Mouse (Mus musculus) stomach, embryonic 14.5 days (tissue): ENCODE measurements at regions not wholly inside any gene's neighbourhood (a gene's known extent, or its start where the extent isn't known, plus 50 kb on each side); places are given as distances from the start of the nearest gene placed in this dataset.

Experiments
- ATAC-seq: fragments of 200-750 bp; cut with Nextera tagmentation; 2 replicates; pipeline ENCODE4 v1.8.0; 2017; ENCODE audit warnings: low read depth, moderate TSS enrichment; ENCODE audit not compliant: insufficient number of reproducible peaks, insufficient read depth, low FRiP score
- H3K27ac ChIP-seq: fragments of 300-500 bp; sonication (generic); 2 replicates; pipeline ENCODE4 v1.5.1; 2014; ENCODE audit warnings: mild to moderate bottlenecking, low read length, moderate library complexity, mixed read lengths
- H3K27me3 ChIP-seq: fragments of 300-500 bp; sonication (generic); 2 replicates; pipeline ENCODE4 v1.6.1; 2014; ENCODE audit warnings: low read length, control low read depth, mixed read lengths; ENCODE audit not compliant: control insufficient read depth, insufficient read depth
- H3K36me3 ChIP-seq: fragments of 300-500 bp; sonication (generic); 2 replicates; pipeline ENCODE4 v1.6.1; 2014; ENCODE audit warnings: mild to moderate bottlenecking, control low read depth, low read length, moderate library complexity, mixed read lengths; ENCODE audit not compliant: control insufficient read depth, insufficient read depth
- H3K4me1 ChIP-seq: fragments of 300-500 bp; sonication (generic); 2 replicates; pipeline ENCODE4 v1.6.1; 2014; ENCODE audit warnings: low read length, control low read depth, mixed read lengths; ENCODE audit not compliant: control insufficient read depth, insufficient read depth
- H3K4me2 ChIP-seq: fragments of 300-500 bp; sonication (generic); replicated peaks from 2 replicates; pipeline ENCODE4 v1.6.1; 2014; ENCODE audit warnings: low read depth, low read length, control low read depth
- H3K4me3 ChIP-seq: fragments of 300-500 bp; sonication (generic); 2 replicates; pipeline ENCODE4 v1.5.1; 2014; ENCODE audit warnings: low read depth, low read length, control low read depth
- H3K9ac ChIP-seq: fragments of 300-500 bp; sonication (generic); replicated peaks from 2 replicates; pipeline ENCODE4 v1.6.1; 2014; ENCODE audit warnings: low read depth, mild to moderate bottlenecking, control low read depth, low read length, moderate library complexity, mixed read lengths
- H3K9me3 ChIP-seq: fragments of 300-500 bp; sonication (generic); 2 replicates; pipeline ENCODE4 v1.6.1; 2016; ENCODE audit warnings: low read depth, low read length, control low read depth; ENCODE audit not compliant: control insufficient read depth
- WGBS: fragments of 180-500 bp; shearing (Covaris S2); extraction: QIAGEN DNeasy Blood & Tissue Kit; methylation state at CpG from one replicate; pipeline ENCODE4 v1.1.7; 2014; 5-methylcytosine and 5-hydroxymethylcytosine counted together

DNA sequence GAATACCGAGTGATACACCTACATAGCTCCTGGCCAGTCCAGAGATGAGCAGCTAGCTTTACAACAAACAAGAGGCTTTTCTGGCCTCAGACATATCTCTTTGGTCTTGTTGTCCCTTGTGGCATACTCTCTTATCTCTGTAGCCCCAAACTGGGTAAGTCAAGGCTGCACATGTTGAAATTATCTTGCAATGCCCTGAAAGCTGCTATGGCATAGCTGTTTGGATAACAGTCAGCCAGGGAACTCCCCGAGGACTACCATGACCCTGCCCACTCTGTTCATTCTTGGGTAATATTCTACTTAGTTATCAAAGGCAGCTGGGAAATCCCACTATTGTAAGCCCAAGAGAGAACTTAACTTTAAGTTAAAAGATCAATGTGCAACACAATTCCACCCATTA, 106.5 kb upstream of the Ercc6l2 start:
- Histone ChIP-seq H3K36me3 (no peaks in the 10 kb centered on the region), H3K27ac (no peak overlapping the region), H3K4me2 (no peak overlapping the region), H3K4me1 (no peaks in the 10 kb centered on the region), H3K27me3 (no peaks in the 10 kb centered on the region), H3K9me3 (peaks cover 3% of the 10 kb centered on the region; the same call in 1 of the 2 replicates), H3K9ac (no peak overlapping the region), H3K4me3 (no peak overlapping the region)
- 77% methylated on average over 2 of the region's 2 CpGs for WGBS
- ATAC-seq: no peak

DNA sequence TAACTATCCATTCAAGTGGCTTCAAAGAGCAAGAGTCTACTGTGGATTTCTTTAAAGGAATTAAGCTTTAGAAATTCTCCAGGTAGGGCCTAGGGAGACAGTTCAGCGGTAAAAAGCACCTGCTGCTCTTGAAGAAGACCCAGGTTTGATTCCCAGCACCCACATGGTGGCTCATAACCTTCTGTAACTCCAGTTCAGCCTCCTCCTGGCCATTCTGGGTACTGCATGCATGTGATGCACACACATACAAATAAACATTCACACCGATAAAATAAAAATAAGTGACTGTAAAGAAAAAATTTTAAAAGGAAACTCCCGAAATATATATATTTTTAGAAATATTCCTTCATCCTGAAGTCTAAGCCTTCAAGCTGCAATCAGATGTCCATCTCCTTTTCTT, 101.9 kb upstream of the Ercc6l2 start:
- WGBS: 89% methylated on average over 3 of the region's 3 CpGs
- no peak overlapping the region for H3K4me3 ChIP-seq
- peaks cover 3% of the 10 kb centered on the region; the same call in 1 of the 2 replicates for H3K9me3 ChIP-seq
- no peak overlapping the region for H3K4me2 ChIP-seq
- H3K27me3 ChIP-seq: no peaks in the 10 kb centered on the region
- no peak overlapping the region for H3K9ac ChIP-seq
- H3K27ac ChIP-seq: no peak overlapping the region
- H3K36me3 ChIP-seq: no peaks in the 10 kb centered on the region
- ATAC-seq: no peak
- peaks cover 3% of the 10 kb centered on the region; the same call in 1 of the 2 replicates for H3K4me1 ChIP-seq

DNA sequence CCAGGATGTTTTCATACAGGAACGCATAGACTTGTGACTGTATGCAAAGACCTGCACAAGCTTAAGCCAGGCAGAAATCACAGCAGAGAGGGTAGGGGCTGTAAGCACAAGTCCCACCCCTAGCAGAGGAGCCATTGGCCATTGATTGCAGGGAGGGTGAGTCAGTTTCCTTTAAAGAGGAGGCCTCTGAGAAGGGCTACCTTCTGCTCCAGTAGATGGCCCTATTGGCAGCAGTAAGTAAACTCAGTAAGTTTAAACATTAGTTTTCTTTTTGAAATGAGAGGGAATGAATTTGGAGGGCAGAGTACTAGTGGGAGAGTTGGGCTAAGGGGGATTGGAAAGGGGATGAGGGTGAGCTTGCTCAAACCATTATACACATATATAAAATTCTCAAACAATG, 98.5 kb upstream of the Ercc6l2 start:
- ATAC-seq: no peak
- no peak overlapping the region; the same call in 1 of the 2 replicates for H3K27ac ChIP-seq
- H3K4me2 ChIP-seq: no peak overlapping the region
- peaks cover 26% of the 10 kb centered on the region for H3K4me1 ChIP-seq
- no peaks in the 10 kb centered on the region for H3K36me3 ChIP-seq
- peaks cover 3% of the 10 kb centered on the region; the same call in 1 of the 2 replicates for H3K9me3 ChIP-seq
- no peak overlapping the region for H3K4me3 ChIP-seq
- H3K9ac ChIP-seq: no peak overlapping the region
- no peaks in the 10 kb centered on the region for H3K27me3 ChIP-seq
- WGBS: 67% methylated on average over 1 of the region's 1 CpGs

DNA sequence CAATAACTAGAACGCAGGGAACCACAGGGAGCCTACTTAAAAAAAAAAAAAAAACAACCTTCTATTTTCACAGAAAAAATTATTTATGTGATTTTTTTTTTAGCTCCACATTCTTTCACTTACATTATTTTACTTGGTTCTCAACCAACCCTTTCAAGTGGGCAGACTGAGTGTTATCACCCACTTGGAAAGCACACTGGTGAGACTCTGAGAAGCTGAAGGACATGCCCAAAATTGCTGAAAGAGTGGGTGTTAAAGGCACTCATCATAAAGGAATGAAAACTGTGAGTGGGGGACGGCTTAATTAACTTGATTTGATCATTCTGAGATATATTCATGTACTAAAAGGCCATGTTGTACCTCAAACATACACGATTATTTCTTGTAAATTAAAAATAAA, 97.8 kb upstream of the Ercc6l2 start:
- WGBS: 81% methylated on average over 3 of the region's 3 CpGs
- Histone ChIP-seq H3K36me3 (no peaks in the 10 kb centered on the region), H3K27ac (no peak overlapping the region), H3K9me3 (peaks cover 3% of the 10 kb centered on the region; the same call in 1 of the 2 replicates), H3K27me3 (no peaks in the 10 kb centered on the region), H3K4me2 (no peak overlapping the region), H3K4me1 (peaks cover 26% of the 10 kb centered on the region), H3K4me3 (no peak overlapping the region), H3K9ac (no peak overlapping the region)
- ATAC-seq: no peak

DNA sequence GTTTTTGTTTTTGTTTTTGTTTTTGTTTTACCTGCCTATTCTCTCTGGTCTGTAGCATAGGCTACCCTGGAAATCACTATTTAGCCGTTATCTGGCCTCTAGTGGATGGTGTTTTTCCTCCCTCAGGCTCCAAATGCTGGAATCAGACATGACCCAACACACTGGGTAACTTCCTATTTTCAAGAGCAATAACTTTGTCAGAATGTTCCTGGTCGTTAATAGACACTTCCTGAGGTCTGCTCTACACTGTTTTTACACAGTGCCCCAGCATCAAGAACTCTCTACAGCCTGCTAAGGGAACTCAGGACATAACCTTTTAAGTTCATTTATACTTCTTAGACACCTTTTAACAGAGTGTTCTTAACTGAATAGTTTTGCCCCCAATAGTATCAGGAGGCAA, 96.3 kb upstream of the Ercc6l2 start:
- Histone ChIP-seq H3K4me1 (peaks cover 26% of the 10 kb centered on the region), H3K36me3 (no peaks in the 10 kb centered on the region), H3K4me2 (no peak overlapping the region), H3K27me3 (no peaks in the 10 kb centered on the region), H3K9ac (no peak overlapping the region), H3K4me3 (no peak overlapping the region), H3K27ac (peak overlapping the region; percentile 73), H3K9me3 (no peaks in the 10 kb centered on the region)
- no peak for ATAC-seq
- WGBS: 52% methylated on average over 2 of the region's 2 CpGs

DNA sequence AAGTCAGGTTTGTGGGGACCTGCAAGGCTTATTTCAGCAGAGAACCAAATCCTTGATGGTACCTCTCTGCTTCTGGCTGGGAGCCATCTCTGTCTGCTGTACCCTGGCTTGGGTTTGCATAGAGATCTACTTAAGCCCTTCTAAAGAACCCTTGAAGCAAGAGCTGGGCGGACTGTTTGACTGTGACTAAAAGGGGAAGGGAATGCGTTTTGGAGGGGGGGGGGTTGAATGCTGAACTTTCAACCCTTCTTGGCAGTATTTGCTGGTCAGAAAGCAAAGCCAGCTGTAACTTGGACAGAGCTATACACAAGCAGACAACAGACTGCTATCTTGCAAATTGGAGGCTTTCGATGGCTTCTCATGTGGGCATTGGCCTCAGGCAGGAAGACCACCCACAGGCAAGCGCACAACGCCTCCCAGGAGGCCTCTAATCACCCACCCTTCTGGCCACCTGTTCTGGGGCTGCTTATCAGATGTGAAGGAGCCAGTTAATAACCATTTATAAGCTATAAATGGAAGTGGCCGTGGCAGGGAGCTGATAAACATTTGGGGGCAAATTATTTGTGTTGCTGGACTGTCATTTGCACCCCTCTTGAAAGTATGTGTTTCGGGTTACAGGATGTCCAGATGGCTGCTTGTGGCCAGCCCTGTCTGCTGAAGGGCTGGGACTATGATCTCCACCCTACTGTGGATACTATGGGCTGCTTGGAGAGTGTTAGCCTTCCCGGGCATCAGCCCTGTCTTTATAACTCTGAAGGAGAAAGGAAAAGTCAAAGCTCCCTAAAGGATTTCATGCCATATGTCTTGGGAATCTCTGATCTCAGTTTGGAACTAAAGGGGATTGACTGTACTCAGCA, 95.5 kb upstream of the Ercc6l2 start:
- WGBS: 12% methylated on average over 8 of the region's 8 CpGs
- Histone ChIP-seq H3K4me1 (peaks cover 29% of the 10 kb centered on the region), H3K27me3 (no peaks in the 10 kb centered on the region), H3K36me3 (no peaks in the 10 kb centered on the region), H3K4me3 (no peak overlapping the region), H3K4me2 (no peak overlapping the region), H3K27ac (peak overlapping the region; percentile 73), H3K9ac (no peak overlapping the region), H3K9me3 (no peaks in the 10 kb centered on the region)
- peak; percentile 77 for ATAC-seq

DNA sequence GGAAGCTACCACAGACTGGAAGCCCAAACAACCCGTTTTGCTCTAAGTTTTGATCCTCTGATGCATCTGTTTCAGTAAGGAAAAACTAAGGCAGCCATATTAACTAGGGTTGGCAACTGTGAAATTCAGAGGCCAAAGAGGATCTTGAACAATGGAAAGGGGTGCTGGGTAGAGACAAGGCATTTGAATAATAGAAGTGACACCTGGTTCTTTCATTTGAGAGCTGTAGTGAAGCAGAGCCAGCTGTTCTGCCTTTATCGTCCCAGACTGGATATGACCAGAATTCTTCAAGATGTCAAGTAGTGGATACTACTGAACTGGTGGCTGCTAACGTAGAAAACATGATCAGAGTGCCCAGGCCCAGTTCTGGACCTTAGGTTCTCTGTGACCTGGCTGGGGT, 94.4 kb upstream of the Ercc6l2 start:
- Histone ChIP-seq H3K9me3 (no peaks in the 10 kb centered on the region), H3K4me1 (peaks cover 35% of the 10 kb centered on the region), H3K9ac (no peak overlapping the region), H3K4me3 (no peak overlapping the region), H3K27me3 (no peaks in the 10 kb centered on the region), H3K36me3 (no peaks in the 10 kb centered on the region), H3K27ac (peak overlapping the region; percentile 73; the same call in 1 of the 2 replicates), H3K4me2 (no peak overlapping the region)
- ATAC-seq: no peak
- 71% methylated on average over 3 of the region's 3 CpGs for WGBS

DNA sequence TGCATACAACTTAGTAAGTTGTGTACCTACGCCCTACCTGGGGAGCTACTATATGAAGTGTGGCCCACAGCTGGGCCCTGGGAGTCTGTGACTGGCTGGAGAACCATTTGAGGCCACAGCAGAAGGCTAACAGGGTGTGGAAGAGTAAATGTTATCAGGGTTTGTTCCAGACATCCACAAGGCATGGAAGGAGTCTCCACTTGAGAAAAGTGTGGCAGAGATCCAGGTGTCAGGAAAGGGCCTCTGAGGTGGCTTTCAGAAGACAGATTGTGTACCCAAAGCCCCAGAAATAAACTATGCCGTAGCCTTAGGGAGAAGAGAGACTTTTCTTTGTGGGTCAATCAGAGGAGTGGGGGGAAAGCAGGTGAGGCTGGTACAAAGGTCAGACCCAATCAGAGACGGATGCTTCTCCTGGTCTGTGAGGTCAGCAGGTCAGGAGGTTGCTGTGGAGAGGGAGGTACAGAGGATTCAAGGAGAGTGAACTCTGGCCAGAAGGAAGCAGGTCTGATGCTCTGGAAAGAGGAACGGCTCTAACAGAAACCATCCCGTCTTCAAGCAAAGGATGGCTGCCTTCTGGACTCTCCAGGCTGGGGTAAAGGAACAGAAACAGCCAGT, 93.9 kb upstream of the Ercc6l2 start:
- Histone ChIP-seq H3K36me3 (no peaks in the 10 kb centered on the region), H3K27ac (no peak overlapping the region; the same call in 1 of the 2 replicates), H3K4me3 (no peak overlapping the region), H3K9me3 (no peaks in the 10 kb centered on the region), H3K9ac (no peak overlapping the region), H3K4me1 (peaks cover 39% of the 10 kb centered on the region), H3K4me2 (no peak overlapping the region), H3K27me3 (no peaks in the 10 kb centered on the region)
- 55% methylated on average over 5 of the region's 5 CpGs for WGBS
- ATAC-seq: no peak
